Mouse (Mus musculus) ovary, postnatal 36 days (tissue): ENCODE measurements around the gene Ubtfl1.
"Not testable (repeated sequence)": the region's sequence is repeated elsewhere in the genome, so short reads cannot be mapped to it uniquely, and the experiment has no call there.

ENCODE experiments used
- DNase-seq: peaks from one replicate; pipeline ENCODE4 v3.0.0; 2022; ENCODE audit warnings: low spot score, mixed read lengths

Ubtfl1 gene

GRCm38 (mm10) chr9:18404118-18404517, at the start of gene Ubtfl1:
Gene Ubtfl1, plus strand, starts transcription at chr9:18404418.
- DNase-seq: no peak

- DNase-seq: not testable (repeated sequence)
These were observed 31.2 kb upstream of the Ubtfl1 start for GRCm38 (mm10) chr9:18373026-18373425.

GRCm38 (mm10) chr9:18385782-18386181, 18.4 kb upstream of the Ubtfl1 start:
- DNase-seq: peak; percentile 35

- DNase-seq: no peak
These were observed 4.6 kb upstream of the Ubtfl1 start for GRCm38 (mm10) chr9:18399629-18400028.

GRCm38 (mm10) chr9:18402895-18403294, 1.3 kb upstream of the Ubtfl1 start, which contains the start of gene Naalad2:
Gene Naalad2, minus strand, starts transcription at chr9:18402995.
- DNase-seq: not testable (repeated sequence)

- not testable (repeated sequence) for DNase-seq
These were observed 8.2 kb downstream of the Ubtfl1 start for GRCm38 (mm10) chr9:18412371-18412770.

- no peak for DNase-seq
These were observed 26.1 kb downstream of the Ubtfl1 start, which contains the start of gene Mbd3l2 for GRCm38 (mm10) chr9:18430354-18430753. Gene Mbd3l2, plus strand, starts transcription at chr9:18430654.

GRCm38 (mm10) chr9:18431687-18432086, 27.5 kb downstream of the Ubtfl1 start:
- peak; percentile 14 for DNase-seq

GRCm38 (mm10) chr9:18456520-18456919, 52.3 kb downstream of the Ubtfl1 start:
- no peak for DNase-seq
